Mouse (Mus musculus): ENCODE results near the gene Slc22a14. TPM values are rescaled to one million over a fixed set of nuclear protein-coding genes. Genes with fewer than 3 reads are reported as not detected.

The Slc22a14 gene
- polyA plus RNA-seq, 1 experiment from 2014 or later = not detected

- DNase-seq (ENCODE audit: low spot score) (no peak), ATAC-seq (ENCODE audit: low FRiP score, low TSS enrichment) (no peak)
- no peaks in the 10 kb centered on the region for H3K36me3 ChIP-seq (ENCODE audit: control insufficient read depth, insufficient read depth, low read length)
- no peak overlapping the region for H3K9ac ChIP-seq (ENCODE audit: low read length)
- no peaks in the 10 kb centered on the region for H3K27me3 ChIP-seq (ENCODE audit: control insufficient read depth, insufficient read depth, low read length)
- no peaks in the 10 kb centered on the region for H3K9me3 ChIP-seq (ENCODE audit: control insufficient read depth, low read length)
- H3K4me2 ChIP-seq (replicated peaks; ENCODE audit: low read depth) = no peak overlapping the region
- no peak for TF ChIP-seq CTCF (IDR thresholded peaks at IDR 0.05; ENCODE audit: low read depth)
- 78% methylated on average over 6 of the region's 6 CpGs for WGBS
- H3K4me1 ChIP-seq (replicated peaks; ENCODE audit: control insufficient read depth, insufficient read depth) = no peaks in the 10 kb centered on the region
- no peak overlapping the region for H3K27ac ChIP-seq (replicated peaks)
- H3K4me3 ChIP-seq (ENCODE audit: low read depth, low read length) = no peak overlapping the region
Measured at GRCm38 (mm10) chr9:119214601-119215000, 150.8 kb downstream of the Slc22a14 start.

GRCm38 (mm10) chr9:119212996-119213395 lies 152.4 kb downstream of the Slc22a14 start:
- Histone ChIP-seq H3K9me3 (ENCODE audit: control insufficient read depth, low read length) (no peaks in the 10 kb centered on the region), H3K36me3 (ENCODE audit: control insufficient read depth, insufficient read depth, low read length) (no peaks in the 10 kb centered on the region), H3K4me1 (replicated peaks; ENCODE audit: control insufficient read depth, insufficient read depth) (no peaks in the 10 kb centered on the region), H3K27me3 (ENCODE audit: control insufficient read depth, insufficient read depth, low read length) (no peaks in the 10 kb centered on the region), H3K27ac (replicated peaks) (no peak overlapping the region), H3K4me2 (replicated peaks; ENCODE audit: low read depth) (no peak overlapping the region), H3K9ac (ENCODE audit: low read length) (no peak overlapping the region), H3K4me3 (ENCODE audit: low read depth, low read length) (no peak overlapping the region)
- ATAC-seq (ENCODE audit: low FRiP score, low TSS enrichment) (no peak), DNase-seq (ENCODE audit: low spot score) (no peak)
- TF ChIP-seq CTCF (IDR thresholded peaks at IDR 0.05; ENCODE audit: low read depth) = no peak
- TF ChIP-seq EP300 (optimal IDR thresholded peaks at IDR 0.05) = no peak
- 74% methylated on average over 8 of the region's 8 CpGs for WGBS

GRCm38 (mm10) chr9:119208998-119209397 lies 156.4 kb downstream of the Slc22a14 start, which contains the start of gene Slc22a13:
Gene Slc22a13 (minus strand): TSS chr9:119209098.
- H3K36me3 ChIP-seq (ENCODE audit: control insufficient read depth, insufficient read depth, low read length) = no peaks in the 10 kb centered on the region
- ATAC-seq (ENCODE audit: low FRiP score, low TSS enrichment) = no peak
- H3K9me3 ChIP-seq (ENCODE audit: control insufficient read depth, low read length) = no peaks in the 10 kb centered on the region
- no peak within 1 kb of the TSS for H3K4me3 ChIP-seq (ENCODE audit: low read depth, low read length)
- no peak for DNase-seq (ENCODE audit: low spot score)
- no peak within 1 kb of the TSS for H3K9ac ChIP-seq (ENCODE audit: low read length)
- TF ChIP-seq CTCF (IDR thresholded peaks at IDR 0.05; ENCODE audit: low read depth) (no peak), EP300 (optimal IDR thresholded peaks at IDR 0.05) (no peak)
- H3K27me3 ChIP-seq (ENCODE audit: control insufficient read depth, insufficient read depth, low read length) = no peaks in the 10 kb centered on the region
- H3K27ac ChIP-seq (replicated peaks) = no peak within 1 kb of the TSS
- 95% methylated on average over 4 of the region's 4 CpGs for WGBS
- no peak within 1 kb of the TSS for H3K4me2 ChIP-seq (replicated peaks; ENCODE audit: low read depth)
- no peaks in the 10 kb centered on the region for H3K4me1 ChIP-seq (replicated peaks; ENCODE audit: control insufficient read depth, insufficient read depth)

GRCm38 (mm10) chr9:119207113-119207512 lies 158.2 kb downstream of the Slc22a14 start:
- H3K4me2 ChIP-seq (replicated peaks; ENCODE audit: low read depth) = no peak overlapping the region
- H3K9ac ChIP-seq (ENCODE audit: low read length) = no peak overlapping the region
- TF ChIP-seq CTCF (IDR thresholded peaks at IDR 0.05; ENCODE audit: low read depth) = no peak
- TF ChIP-seq EP300 (optimal IDR thresholded peaks at IDR 0.05) = no peak
- no peak for DNase-seq (ENCODE audit: low spot score)
- ATAC-seq (ENCODE audit: low FRiP score, low TSS enrichment) = no peak
- H3K36me3 ChIP-seq (ENCODE audit: control insufficient read depth, insufficient read depth, low read length) = no peaks in the 10 kb centered on the region
- H3K27ac ChIP-seq (replicated peaks) = no peak overlapping the region
- H3K9me3 ChIP-seq (ENCODE audit: control insufficient read depth, low read length) = no peaks in the 10 kb centered on the region
- no peaks in the 10 kb centered on the region for H3K27me3 ChIP-seq (ENCODE audit: control insufficient read depth, insufficient read depth, low read length)
- 53% methylated on average over 4 of the region's 4 CpGs for WGBS
- H3K4me3 ChIP-seq (ENCODE audit: low read depth, low read length) = no peak overlapping the region
- no peaks in the 10 kb centered on the region for H3K4me1 ChIP-seq (replicated peaks; ENCODE audit: control insufficient read depth, insufficient read depth)

DNA sequence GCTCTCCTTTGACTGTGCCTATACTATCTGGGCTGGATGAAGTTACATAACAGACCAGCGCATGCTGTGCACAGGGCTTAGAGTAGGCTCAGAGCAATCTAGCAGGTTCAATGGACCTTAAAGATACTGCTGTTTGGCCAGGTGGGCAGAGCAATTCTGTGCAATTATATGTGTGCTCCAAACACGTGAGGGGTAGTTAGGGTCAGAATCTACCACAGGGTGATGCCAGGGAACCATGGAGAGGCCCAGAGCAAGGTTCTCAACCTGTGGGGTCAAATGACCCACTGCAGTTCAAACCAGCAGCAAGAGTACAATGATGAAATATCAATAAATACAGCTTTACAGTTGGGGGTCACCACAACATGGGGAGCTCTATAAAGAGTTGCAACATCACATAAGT lies 158.7 kb downstream of the Slc22a14 start:
- no peak for TF ChIP-seq EP300 (optimal IDR thresholded peaks at IDR 0.05)
- no peak for TF ChIP-seq CTCF (IDR thresholded peaks at IDR 0.05; ENCODE audit: low read depth)
- WGBS = 78% methylated on average over 2 of the region's 2 CpGs
- no peaks in the 10 kb centered on the region for H3K36me3 ChIP-seq (ENCODE audit: control insufficient read depth, insufficient read depth, low read length)
- H3K27ac ChIP-seq (replicated peaks) = no peak overlapping the region
- H3K4me1 ChIP-seq (replicated peaks; ENCODE audit: control insufficient read depth, insufficient read depth) = no peaks in the 10 kb centered on the region
- no peak for ATAC-seq (ENCODE audit: low FRiP score, low TSS enrichment)
- H3K9ac ChIP-seq (ENCODE audit: low read length) = no peak overlapping the region
- no peak overlapping the region for H3K4me2 ChIP-seq (replicated peaks; ENCODE audit: low read depth)
- no peaks in the 10 kb centered on the region for H3K9me3 ChIP-seq (ENCODE audit: control insufficient read depth, low read length)
- no peak for DNase-seq (ENCODE audit: low spot score)
- no peak overlapping the region for H3K4me3 ChIP-seq (ENCODE audit: low read depth, low read length)
- H3K27me3 ChIP-seq (ENCODE audit: control insufficient read depth, insufficient read depth, low read length) = no peaks in the 10 kb centered on the region

GRCm38 (mm10) chr9:119205756-119206155 lies 159.6 kb downstream of the Slc22a14 start:
- Histone ChIP-seq H3K9ac (ENCODE audit: low read length) (no peak overlapping the region), H3K4me1 (replicated peaks; ENCODE audit: control insufficient read depth, insufficient read depth) (no peaks in the 10 kb centered on the region), H3K4me3 (ENCODE audit: low read depth, low read length) (no peak overlapping the region), H3K27ac (replicated peaks) (no peak overlapping the region), H3K27me3 (ENCODE audit: control insufficient read depth, insufficient read depth, low read length) (no peaks in the 10 kb centered on the region), H3K4me2 (replicated peaks; ENCODE audit: low read depth) (no peak overlapping the region), H3K36me3 (ENCODE audit: control insufficient read depth, insufficient read depth, low read length) (no peaks in the 10 kb centered on the region), H3K9me3 (ENCODE audit: control insufficient read depth, low read length) (no peaks in the 10 kb centered on the region)
- WGBS = 90% methylated on average over 5 of the region's 5 CpGs
- DNase-seq (ENCODE audit: low spot score) (no peak), ATAC-seq (ENCODE audit: low FRiP score, low TSS enrichment) (no peak)
- TF ChIP-seq EP300 (optimal IDR thresholded peaks at IDR 0.05) (no peak), CTCF (IDR thresholded peaks at IDR 0.05; ENCODE audit: low read depth) (no peak)
